In genomic region chr2:73056090-73056956, GRCm38 (mm10) we compare ENCODE assay signal across 12 mouse cellular contexts.
DNase-seq lines count a peak whose midpoint lies in the region; ATAC-seq and TF ChIP-seq lines count a peak whose summit lies in the region.
"Had no signal": no experiment of that assay in that cellular context is flagged by ENCODE, and none has a peak within 500 bp of the region (broad histone marks: within the 10 kb centered on the region; RNA-seq: fewer than 3 reads in every experiment).

No protein-coding gene starts in this region.

- no peaks in the 10 kb centered on the region for H3K27me3 ChIP-seq in liver, adult 2 months (ENCODE audit: control insufficient read depth, insufficient read depth, low read length)
- no peaks in the 10 kb centered on the region for H3K27me3 ChIP-seq in lung, embryonic 14.5 days (ENCODE audit: insufficient read depth, low read length)
- H3K27me3 ChIP-seq in splenic B cell, adult 2 months (ENCODE audit: control insufficient read depth, insufficient read depth, low read length, poor library complexity, severe bottlenecking), result no peaks in the 10 kb centered on the region
- no peaks in the 10 kb centered on the region for H3K27me3 ChIP-seq in kidney, embryonic 15.5 days
- H3K27me3 ChIP-seq in hindbrain, embryonic 12.5 days, result 0 out of 2 replicates have a peak, but pooled peaks cover 3% of the 10 kb centered on the region
- H3K27me3 ChIP-seq: embryonic facial prominence, embryonic 12.5 days had no signal

- peak; percentile 63 for DNase-seq in liver, adult 2 months (ENCODE audit: extremely low read depth, low read depth, low spot score)
- no peak for DNase-seq in liver
- DNase-seq in lung, embryonic 14.5 days, result peak; percentile 50
- DNase-seq in splenic B cell, adult 2 months (ENCODE audit: low read depth, low spot score), result peak; percentile 50
- DNase-seq in MN1 (ENCODE audit: low spot score), result no peak
- DNase-seq: layer of hippocampus, postnatal 36 days had no signal

- 41% methylated on average over 17 of the region's 17 CpGs for WGBS in liver, adult 2 months
- 60% methylated on average over 17 of the region's 17 CpGs for WGBS in lung, embryonic 14.5 days
- 81% methylated on average over 17 of the region's 17 CpGs for WGBS in kidney, embryonic 15.5 days
- WGBS in hindbrain, embryonic 12.5 days, result 87% methylated on average over 17 of the region's 17 CpGs

- H3K9ac ChIP-seq in liver, adult 2 months (ENCODE audit: low read depth, low read length), result no peak overlapping the region
- H3K9ac ChIP-seq in lung, embryonic 14.5 days, result no peak overlapping the region
- no peak overlapping the region for H3K9ac ChIP-seq in kidney, embryonic 15.5 days
- no peak overlapping the region for H3K9ac ChIP-seq in hindbrain, embryonic 12.5 days
- H3K9ac ChIP-seq: embryonic facial prominence, embryonic 12.5 days had no signal

- H3K36me3 ChIP-seq in liver, adult 2 months (ENCODE audit: control insufficient read depth, insufficient read depth, low read length), result no peaks in the 10 kb centered on the region
- no peaks in the 10 kb centered on the region for H3K36me3 ChIP-seq in lung, embryonic 14.5 days (ENCODE audit: insufficient read depth)
- H3K36me3 ChIP-seq in splenic B cell, adult 2 months (ENCODE audit: control insufficient read depth, insufficient read depth, low read length, poor library complexity, severe bottlenecking), result no peaks in the 10 kb centered on the region
- H3K36me3 ChIP-seq in kidney, embryonic 15.5 days, result no peaks in the 10 kb centered on the region
- no peaks in the 10 kb centered on the region for H3K36me3 ChIP-seq in hindbrain, embryonic 12.5 days
- H3K36me3 ChIP-seq: embryonic facial prominence, embryonic 12.5 days had no signal

- no peaks in the 10 kb centered on the region for H3K9me3 ChIP-seq in lung, embryonic 14.5 days (ENCODE audit: low read depth, low read length)
- H3K9me3 ChIP-seq in kidney, embryonic 15.5 days (replicated peaks), result no peaks in the 10 kb centered on the region
- no peaks in the 10 kb centered on the region; the same call in 1 of the 2 replicates for H3K9me3 ChIP-seq in hindbrain, embryonic 12.5 days (replicated peaks)

- no peak for TF ChIP-seq CTCF in liver, adult 2 months (IDR thresholded peaks at IDR 0.05; ENCODE audit: low read depth, low read length)
- TF ChIP-seq CTCF in lung, embryonic 14.5 days (IDR thresholded peaks at IDR 0.05; ENCODE audit: low read depth), result no peak

- H3K4me3 ChIP-seq in liver, adult 2 months (ENCODE audit: insufficient read depth, low read depth, low read length), result no peak overlapping the region; the same call in 1 of the 2 replicates
- H3K4me3 ChIP-seq in lung, embryonic 14.5 days (ENCODE audit: low read depth, low read length), result no peak overlapping the region
- H3K4me3 ChIP-seq in kidney, embryonic 15.5 days (replicated peaks), result no peak overlapping the region
- no peak overlapping the region for H3K4me3 ChIP-seq in hindbrain, embryonic 12.5 days
- H3K4me3 ChIP-seq: embryonic facial prominence, embryonic 12.5 days had no signal

- peak; percentile 9 to 46; a peak in 2 of 4 replicates for ATAC-seq in hematopoietic stem cell, adult 5-6 weeks (replicated peaks in 1 of 2; ENCODE audit: insufficient read depth in 1 of 2, low FRiP score in 2 of 2, low TSS enrichment in 1 of 2, low read depth in 1 of 2, poor library complexity in 2 of 2, severe bottlenecking in 2 of 2)
- ATAC-seq in lung, embryonic 14.5 days (ENCODE audit: insufficient read depth), result peak; percentile 49; the same call in 1 of the 2 replicates
- ATAC-seq in kidney, embryonic 15.5 days (replicated peaks; ENCODE audit: low FRiP score), result no peak
- no peak for ATAC-seq in hindbrain, embryonic 12.5 days (ENCODE audit: low FRiP score)

- no peak overlapping the region for H3K27ac ChIP-seq in liver, adult 2 months (replicated peaks; ENCODE audit: insufficient read depth, low read depth, low read length)
- H3K27ac ChIP-seq in lung, embryonic 14.5 days (ENCODE audit: low read depth), result no peak overlapping the region
- no peak overlapping the region for H3K27ac ChIP-seq in kidney, embryonic 15.5 days
- no peak overlapping the region for H3K27ac ChIP-seq in hindbrain, embryonic 12.5 days
- H3K27ac ChIP-seq: embryonic facial prominence, embryonic 12.5 days had no signal

- H3K79me2 ChIP-seq in liver, adult 2 months (ENCODE audit: control insufficient read depth, insufficient read depth, low read length), result no peaks in the 10 kb centered on the region

- H3K4me2 ChIP-seq in lung, embryonic 14.5 days, result no peak overlapping the region
- H3K4me2 ChIP-seq in kidney, embryonic 15.5 days, result no peak overlapping the region
- no peak overlapping the region for H3K4me2 ChIP-seq in hindbrain, embryonic 12.5 days (replicated peaks)
- H3K4me2 ChIP-seq: embryonic facial prominence, embryonic 12.5 days; heart, embryonic 11.5 days; midbrain, embryonic 11.5 days had no signal

- TF ChIP-seq POLR2A in liver, adult 2 months (IDR thresholded peaks at IDR 0.05; ENCODE audit: extremely low read depth, insufficient read depth, low read length), result no peak

- peaks cover 5% of the 10 kb centered on the region for H3K4me1 ChIP-seq in liver, adult 2 months (ENCODE audit: control insufficient read depth, insufficient read depth, low read length)
- 0 out of 2 replicates have a peak, but pooled peaks cover 4% of the 10 kb centered on the region for H3K4me1 ChIP-seq in lung, embryonic 14.5 days (ENCODE audit: insufficient read depth)
- peaks cover 8% of the 10 kb centered on the region; the same call in 1 of the 2 replicates for H3K4me1 ChIP-seq in kidney, embryonic 15.5 days
- H3K4me1 ChIP-seq in hindbrain, embryonic 12.5 days, result no peaks in the 10 kb centered on the region
- H3K4me1 ChIP-seq: embryonic facial prominence, embryonic 12.5 days had no signal

Comparison
In these comparisons a context has a peak if more than half of its experiments do, and no peak if none do; other contexts are left out.
1. DNase-seq: peak in liver, adult 2 months (single experiment), lung, embryonic 14.5 days (single experiment) and splenic B cell, adult 2 months (single experiment); none in liver (single experiment) and MN1 (single experiment).
2. ATAC-seq: peak in hematopoietic stem cell, adult 5-6 weeks (2 of 2) and lung, embryonic 14.5 days (single experiment); none in kidney, embryonic 15.5 days (single experiment) and hindbrain, embryonic 12.5 days (single experiment).